8 mouse cellular contexts compared by ENCODE assay signal in genomic region chr5:104113491-104114172, GRCm38 (mm10). TPM values are rescaled to one million over a fixed set of nuclear protein-coding genes. Genes with fewer than 3 reads are reported as not detected.
DNase-seq lines count a peak whose midpoint lies in the region; ATAC-seq and TF ChIP-seq lines count a peak whose summit lies in the region.

Sparcl1 (minus strand) TSS chr5:104113733.

- DNase-seq in adrenal gland, postnatal 36 days: peak in 1 of 2 experiments; percentile 15
- peak; percentile 30 to 35 for DNase-seq in cerebellum, postnatal 36 days
- peak; percentile 27 to 47 for DNase-seq in gastrocnemius, postnatal 36 days
- peak; percentile 80 for DNase-seq in hindbrain, postnatal 0 days (ENCODE audit: low spot score)
- peak; percentile 63 to 79 for DNase-seq in left cerebral cortex, postnatal 14 days (ENCODE audit: low spot score in 2 of 2)
- peak; percentile 86 for DNase-seq in midbrain, postnatal 0 days (ENCODE audit: low spot score)
- DNase-seq in testis, postnatal 10 days (ENCODE audit: low spot score): no peak

- peak within 1 kb of the TSS; percentile 51 for H3K4me2 ChIP-seq in hindbrain, postnatal 0 days (ENCODE audit: low read depth, low read length)
- peak within 1 kb of the TSS; percentile 39 for H3K4me2 ChIP-seq in midbrain, postnatal 0 days (ENCODE audit: low read depth, low read length, poor library complexity, severe bottlenecking)

- WGBS in hindbrain, postnatal 0 days: 3% methylated on average over 15 of the region's 15 CpGs
- WGBS in midbrain, postnatal 0 days: 14% methylated on average over 15 of the region's 15 CpGs

- H3K27me3 ChIP-seq in hindbrain, postnatal 0 days (ENCODE audit: insufficient read depth, low read length): no peaks in the 10 kb centered on the region
- H3K27me3 ChIP-seq in midbrain, postnatal 0 days (ENCODE audit: insufficient read depth, low read length): no peaks in the 10 kb centered on the region

- H3K4me1 ChIP-seq in hindbrain, postnatal 0 days (ENCODE audit: insufficient read depth, low read length): peaks cover 36% of the 10 kb centered on the region
- peaks cover 22% of the 10 kb centered on the region; the same call in 1 of the 2 replicates for H3K4me1 ChIP-seq in midbrain, postnatal 0 days (ENCODE audit: insufficient read depth, low read length)

- no peak for TF ChIP-seq CTCF in hindbrain, postnatal 0 days (IDR thresholded peaks at IDR 0.05; ENCODE audit: low read depth)
- TF ChIP-seq CTCF in midbrain, postnatal 0 days (IDR thresholded peaks at IDR 0.05): no peak

- no peaks in the 10 kb centered on the region for H3K9me3 ChIP-seq in hindbrain, postnatal 0 days (ENCODE audit: low read length)
- no peaks in the 10 kb centered on the region for H3K9me3 ChIP-seq in midbrain, postnatal 0 days (ENCODE audit: low read length)

- peak; percentile 72 for ATAC-seq in hindbrain, postnatal 0 days
- ATAC-seq in midbrain, postnatal 0 days (ENCODE audit: low FRiP score): peak; percentile 31; the same call in 1 of the 2 replicates
- ATAC-seq in activated CD4-positive, CD25-positive, alpha-beta regulatory T cell, adult 4 months: no peak

- peak within 1 kb of the TSS; percentile 91 for H3K27ac ChIP-seq in hindbrain, postnatal 0 days
- H3K27ac ChIP-seq in midbrain, postnatal 0 days (ENCODE audit: low read depth, low read length): peak within 1 kb of the TSS; percentile 80

- intact Hi-C loops in gastrocnemius, postnatal 36 days (cut with DNase I): no loop called here
- intact Hi-C loops in left cerebral cortex, postnatal 14 days (cut with DNase I): loop anchor here (2.0 kb wide), 1 partner anchor 39 kb away; no protein-coding TSS in a partner anchor

- H3K9ac ChIP-seq in hindbrain, postnatal 0 days (replicated peaks; ENCODE audit: low read length): peak within 1 kb of the TSS; percentile 55
- peak within 1 kb of the TSS; percentile 57 for H3K9ac ChIP-seq in midbrain, postnatal 0 days (replicated peaks; ENCODE audit: low read length, poor library complexity, severe bottlenecking)

- no peaks in the 10 kb centered on the region for H3K36me3 ChIP-seq in hindbrain, postnatal 0 days (ENCODE audit: insufficient read depth, low read length)
- H3K36me3 ChIP-seq in midbrain, postnatal 0 days (ENCODE audit: insufficient read depth, low read length): no peaks in the 10 kb centered on the region

- peak within 1 kb of the TSS; percentile 41 for H3K4me3 ChIP-seq in hindbrain, postnatal 0 days (ENCODE audit: low read length)
- H3K4me3 ChIP-seq in midbrain, postnatal 0 days (ENCODE audit: low read depth, low read length): peak within 1 kb of the TSS; percentile 25

RNA-seq across cellular contexts. Expression of gene Sparcl1, which starts in this region (rescaled TPM):
- total RNA-seq in adrenal gland, postnatal 36 days (2021): 10 to 100 TPM; 24.9 to 34.7 TPM
- total RNA-seq in gastrocnemius, postnatal 36 days (2021): 100 to 1,000 TPM; 125 to 142 TPM
- total RNA-seq in hindbrain, postnatal 0 days (2014; rRNA removed): 660 and 723 TPM in 2 replicates
- 782 and 913 TPM in 2 replicates for polyA plus RNA-seq in hindbrain, postnatal 0 days (2015; fragmentation: Nextera tagmentation; extraction: Ambion mirVana)
- 1,000 to 10,000 TPM; 1,229 to 1,307 TPM for total RNA-seq in left cerebral cortex, postnatal 14 days (2021)
- total RNA-seq in midbrain, postnatal 0 days (2014; rRNA removed): 438 and 529 TPM in 2 replicates
- polyA plus RNA-seq in midbrain, postnatal 0 days (2015; fragmentation: Nextera tagmentation; extraction: Ambion mirVana): 358 and 444 TPM in 2 replicates
- polyA plus RNA-seq in activated CD4-positive, CD25-positive, alpha-beta regulatory T cell, adult 4 months (2017; shearing (Covaris generic)): not detected

Comparison
In these comparisons a context has a peak if more than half of its experiments do, and no peak if none do; other contexts are left out.
1. RNA of gene Sparcl1 (polyA plus RNA-seq): 782 to 913 TPM in hindbrain, postnatal 0 days and 358 to 444 TPM in midbrain, postnatal 0 days; not detected in activated CD4-positive, CD25-positive, alpha-beta regulatory T cell, adult 4 months; every median in the first group is over 100 times any median in the second.